Mouse (Mus musculus) CD8-positive naive resting alpha-beta T cell, adult 57 days (primary cell): ENCODE results near the gene Mthfsl. TPM values are rescaled to one million over a fixed set of nuclear protein-coding genes. Genes with fewer than 3 reads are reported as not detected.

Experiments
- total RNA-seq: library from RNA; stranded (reverse); gene quantifications from one replicate; pipeline ENCODE4 v1.2.4, GENCODE M21; 2023

The Mthfsl gene
- total RNA-seq: 35.0 TPM

GRCm38 (mm10) chr9:88719989-88720537 is at the start of gene Mthfsl:
Gene Mthfsl, minus strand, starts transcription at chr9:88720296.

DNA sequence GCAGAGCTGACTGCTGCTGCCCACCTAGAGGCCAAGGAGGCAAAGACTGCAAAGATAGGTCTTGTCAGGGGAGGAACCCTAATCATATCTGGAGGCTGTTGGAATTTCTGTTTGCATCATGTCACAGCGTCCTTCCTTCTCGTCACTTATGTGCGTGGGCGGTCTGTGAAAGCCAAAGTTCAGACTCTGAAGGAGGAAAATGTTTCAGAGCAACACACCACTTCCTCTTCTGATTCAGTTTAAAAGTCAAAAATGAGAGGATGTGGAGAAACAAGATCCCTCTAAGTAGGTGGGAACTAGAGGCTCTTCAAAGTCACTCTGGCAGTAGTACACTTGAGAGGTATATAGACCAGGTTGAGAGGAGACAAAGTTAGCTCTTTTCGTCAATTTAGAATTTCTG is 11.6 kb upstream of the Mthfsl start, which contains the start of gene Bcl2a1d:
TSS of gene Bcl2a1d (minus strand) at position 187 of the 400 bp plus-strand sequence.

Other genes starting within 250 kb of the Mthfsl start
- 99.0 TPM for gene Syncrip, start 237.7 kb downstream of the Mthfsl start, total RNA-seq
- gene Zfp949, start 172.3 kb downstream of the Mthfsl start, total RNA-seq: 14.0 TPM
- gene Trim43a, start 139.4 kb downstream of the Mthfsl start, total RNA-seq: not detected
- gene Bcl2a1d, start 11.6 kb upstream of the Mthfsl start, total RNA-seq: 15.5 TPM
- gene Trim43c, start 118.9 kb upstream of the Mthfsl start, total RNA-seq: not detected
- 14.4 TPM for gene Bcl2a1a, start 236.6 kb upstream of the Mthfsl start, total RNA-seq